Mouse (Mus musculus) heart, postnatal 0 days (tissue): ENCODE measurements around the gene Bak1.

Source experiments
- CTCF ChIP-seq: IDR thresholded peaks from 2 replicates; pipeline ENCODE4 v1.5.1; 2016; ENCODE audit warnings: antibody characterized with exemption, control low read depth, low read depth
- EP300 ChIP-seq: IDR thresholded peaks from 2 replicates; pipeline ENCODE4 v1.6.1; 2016; ENCODE audit warnings: antibody characterized with exemption, low read depth

GRCm38 (mm10) chr17:27066065-27066464 is 37.3 kb upstream of the Bak1 start:
- TF ChIP-seq CTCF, result no peak
- no peak for TF ChIP-seq EP300
